Mouse (Mus musculus): Measurements from ENCODE around the gene 1700016D06Rik. TPM values are rescaled to one million over a fixed set of nuclear protein-coding genes. Genes with fewer than 3 reads are reported as not detected.
A peak's percentile ranks its signal among the peaks of the same experiment; 100 is the strongest.

Gene 1700016D06Rik
- polyA plus RNA-seq, 1 experiment from 2014 or later = not detected

DNA sequence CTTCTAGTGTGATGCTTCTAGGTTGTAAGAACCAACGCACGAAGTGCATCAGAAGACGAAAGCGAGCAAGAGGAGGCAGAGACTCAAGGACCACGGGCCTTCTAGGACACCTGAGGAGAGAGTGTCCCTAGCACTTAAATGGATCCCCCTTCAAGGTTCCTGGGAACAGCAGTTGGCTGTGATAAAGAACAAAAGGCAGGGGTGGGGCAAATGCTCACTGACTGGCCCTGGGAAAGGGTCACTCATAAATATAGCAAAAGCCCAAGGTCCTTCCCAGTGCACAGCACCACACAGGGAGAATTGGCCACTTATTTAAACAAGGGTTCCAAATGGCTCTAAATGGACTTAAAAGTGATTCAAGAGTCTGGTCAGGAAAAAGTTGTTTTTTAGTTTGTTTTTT, 71.7 kb downstream of the 1700016D06Rik start:
- Histone ChIP-seq H3K4me2 (ENCODE audit: low read depth, low read length) (no peak overlapping the region), H3K9me3 (ENCODE audit: control insufficient read depth, low read length) (no peaks in the 10 kb centered on the region), H3K4me3 (ENCODE audit: low read length) (no peak overlapping the region), H3K36me3 (ENCODE audit: control insufficient read depth, insufficient read depth, low read length) (peaks cover 16% of the 10 kb centered on the region), H3K27me3 (ENCODE audit: control insufficient read depth, insufficient read depth, low read depth, low read length) (no peaks in the 10 kb centered on the region), H3K27ac (ENCODE audit: low read length) (no peak overlapping the region), H3K4me1 (replicated peaks; ENCODE audit: control insufficient read depth, insufficient read depth, low read length) (peaks cover 26% of the 10 kb centered on the region), H3K9ac (ENCODE audit: low read length) (no peak overlapping the region)
- 84% methylated on average over 5 of the region's 5 CpGs for WGBS
- ATAC-seq (ENCODE audit: low read depth) = no peak

DNA sequence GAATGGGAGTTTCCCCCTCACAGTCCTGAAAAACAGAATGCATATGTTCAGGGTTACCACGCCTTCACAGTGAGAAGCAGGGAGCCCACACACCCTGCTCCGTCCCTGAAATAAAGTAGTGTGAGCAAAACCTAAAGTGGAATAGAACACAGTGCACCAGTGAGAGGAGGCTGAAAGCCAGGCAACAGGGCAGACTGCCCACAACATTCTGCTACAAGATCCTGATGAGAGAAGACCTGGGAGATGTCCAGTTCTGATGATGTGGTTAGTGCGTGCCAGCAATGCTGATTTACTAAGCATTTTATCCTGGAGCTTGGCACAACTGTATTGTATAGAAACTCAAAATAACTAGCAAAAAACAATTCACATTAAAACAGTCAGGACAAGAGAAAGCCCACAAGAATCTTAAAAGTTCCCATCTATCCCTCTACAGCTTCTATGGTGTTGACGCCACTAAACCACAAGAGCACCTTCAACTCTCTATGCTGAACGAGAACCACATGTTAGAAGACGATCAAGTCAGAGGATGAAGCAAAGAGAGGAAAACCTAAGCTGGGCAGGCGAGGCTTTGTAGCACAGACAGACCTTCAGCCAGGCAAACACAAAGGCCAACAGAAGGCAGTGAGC, 72.2 kb downstream of the 1700016D06Rik start:
- 74% methylated on average over 7 of the region's 7 CpGs for WGBS
- Histone ChIP-seq H3K4me2 (ENCODE audit: low read depth, low read length) (no peak overlapping the region), H3K36me3 (ENCODE audit: control insufficient read depth, insufficient read depth, low read length) (peaks cover 16% of the 10 kb centered on the region), H3K27me3 (ENCODE audit: control insufficient read depth, insufficient read depth, low read depth, low read length) (no peaks in the 10 kb centered on the region), H3K4me1 (replicated peaks; ENCODE audit: control insufficient read depth, insufficient read depth, low read length) (peaks cover 20% of the 10 kb centered on the region), H3K4me3 (ENCODE audit: low read length) (no peak overlapping the region), H3K9me3 (ENCODE audit: control insufficient read depth, low read length) (no peaks in the 10 kb centered on the region), H3K27ac (ENCODE audit: low read length) (no peak overlapping the region), H3K9ac (ENCODE audit: low read length) (no peak overlapping the region)
- no peak for ATAC-seq (ENCODE audit: low read depth)

GRCm38 (mm10) chr8:11627717-11628116, 73.1 kb downstream of the 1700016D06Rik start:
- H3K4me1 ChIP-seq (replicated peaks; ENCODE audit: control insufficient read depth, insufficient read depth, low read length) = peaks cover 11% of the 10 kb centered on the region

GRCm38 (mm10) chr8:11625084-11625483, 75.8 kb downstream of the 1700016D06Rik start:
- ATAC-seq (ENCODE audit: low read depth) = peak; percentile 26; the same call in 1 of the 2 replicates
- H3K4me2 ChIP-seq (ENCODE audit: low read depth, low read length) = no peak overlapping the region
- no peak overlapping the region for H3K4me3 ChIP-seq (ENCODE audit: low read length)
- H3K27ac ChIP-seq (ENCODE audit: low read length) = no peak overlapping the region
- no peaks in the 10 kb centered on the region for H3K27me3 ChIP-seq (ENCODE audit: control insufficient read depth, insufficient read depth, low read depth, low read length)
- no peak overlapping the region for H3K9ac ChIP-seq (ENCODE audit: low read length)
- 53% methylated on average over 4 of the region's 4 CpGs for WGBS
- peaks cover 17% of the 10 kb centered on the region for H3K36me3 ChIP-seq (ENCODE audit: control insufficient read depth, insufficient read depth, low read length)
- no peaks in the 10 kb centered on the region for H3K9me3 ChIP-seq (ENCODE audit: control insufficient read depth, low read length)
- H3K4me1 ChIP-seq (replicated peaks; ENCODE audit: control insufficient read depth, insufficient read depth, low read length) = 0 out of 2 replicates have a peak, but pooled peaks cover 3% of the 10 kb centered on the region

More at GRCm38 (mm10) chr8:11627717-11628116, 73.1 kb downstream of the 1700016D06Rik start:
- peaks cover 16% of the 10 kb centered on the region for H3K36me3 ChIP-seq (ENCODE audit: control insufficient read depth, insufficient read depth, low read length)
- no peak overlapping the region for H3K4me3 ChIP-seq (ENCODE audit: low read length)
- 73% methylated on average over 9 of the region's 9 CpGs for WGBS
- no peaks in the 10 kb centered on the region for H3K9me3 ChIP-seq (ENCODE audit: control insufficient read depth, low read length)
- H3K27ac ChIP-seq (ENCODE audit: low read length) = no peak overlapping the region
- no peak overlapping the region for H3K9ac ChIP-seq (ENCODE audit: low read length)
- no peak for ATAC-seq (ENCODE audit: low read depth)
- H3K27me3 ChIP-seq (ENCODE audit: control insufficient read depth, insufficient read depth, low read depth, low read length) = no peaks in the 10 kb centered on the region
- no peak overlapping the region for H3K4me2 ChIP-seq (ENCODE audit: low read depth, low read length)

DNA sequence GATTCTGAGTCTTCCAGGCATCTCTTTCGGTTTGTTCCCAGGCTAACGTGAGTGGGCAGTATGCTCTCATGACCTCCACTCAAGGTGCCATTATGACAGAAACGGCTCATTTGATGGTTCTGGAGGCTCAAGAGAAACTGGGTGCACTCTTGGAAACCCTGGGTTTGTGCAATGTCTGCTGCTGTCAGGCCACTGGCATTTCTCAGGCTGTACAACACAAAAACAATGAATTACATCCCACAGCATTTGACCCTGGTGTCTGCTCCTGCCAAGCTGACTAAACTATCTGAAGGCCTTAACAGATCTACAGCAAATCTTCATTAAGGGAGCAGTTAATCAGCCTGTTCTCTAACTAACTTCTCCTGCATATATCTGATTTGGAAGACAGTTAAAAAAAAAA, 81.8 kb downstream of the 1700016D06Rik start:
- Histone ChIP-seq H3K9me3 (ENCODE audit: control insufficient read depth, low read length) (no peaks in the 10 kb centered on the region), H3K36me3 (ENCODE audit: control insufficient read depth, insufficient read depth, low read length) (peaks cover 43% of the 10 kb centered on the region), H3K4me2 (ENCODE audit: low read depth, low read length) (no peak overlapping the region), H3K4me3 (ENCODE audit: low read length) (no peak overlapping the region), H3K27ac (ENCODE audit: low read length) (no peak overlapping the region), H3K9ac (ENCODE audit: low read length) (no peak overlapping the region), H3K27me3 (ENCODE audit: control insufficient read depth, insufficient read depth, low read depth, low read length) (no peaks in the 10 kb centered on the region), H3K4me1 (replicated peaks; ENCODE audit: control insufficient read depth, insufficient read depth, low read length) (no peaks in the 10 kb centered on the region)
- 84% methylated on average over 3 of the region's 3 CpGs for WGBS
- ATAC-seq (ENCODE audit: low read depth) = no peak

- Histone ChIP-seq H3K36me3 (ENCODE audit: control insufficient read depth, insufficient read depth, low read length) (peaks cover 43% of the 10 kb centered on the region), H3K4me3 (ENCODE audit: low read length) (no peak overlapping the region), H3K4me2 (ENCODE audit: low read depth, low read length) (no peak overlapping the region), H3K4me1 (replicated peaks; ENCODE audit: control insufficient read depth, insufficient read depth, low read length) (no peaks in the 10 kb centered on the region), H3K27ac (ENCODE audit: low read length) (no peak overlapping the region), H3K9ac (ENCODE audit: low read length) (no peak overlapping the region), H3K27me3 (ENCODE audit: control insufficient read depth, insufficient read depth, low read depth, low read length) (no peaks in the 10 kb centered on the region), H3K9me3 (ENCODE audit: control insufficient read depth, low read length) (no peaks in the 10 kb centered on the region)
- 77% methylated on average over 2 of the region's 2 CpGs for WGBS
- no peak for ATAC-seq (ENCODE audit: low read depth)
Observed at GRCm38 (mm10) chr8:11618063-11618462, 82.8 kb downstream of the 1700016D06Rik start.

GRCm38 (mm10) chr8:11616294-11616693, 84.6 kb downstream of the 1700016D06Rik start:
- Histone ChIP-seq H3K4me1 (replicated peaks; ENCODE audit: control insufficient read depth, insufficient read depth, low read length) (no peaks in the 10 kb centered on the region), H3K4me3 (ENCODE audit: low read length) (no peak overlapping the region), H3K9me3 (ENCODE audit: control insufficient read depth, low read length) (no peaks in the 10 kb centered on the region), H3K27me3 (ENCODE audit: control insufficient read depth, insufficient read depth, low read depth, low read length) (no peaks in the 10 kb centered on the region), H3K27ac (ENCODE audit: low read length) (no peak overlapping the region), H3K9ac (ENCODE audit: low read length) (no peak overlapping the region), H3K36me3 (ENCODE audit: control insufficient read depth, insufficient read depth, low read length) (peaks cover 56% of the 10 kb centered on the region), H3K4me2 (ENCODE audit: low read depth, low read length) (no peak overlapping the region)
- WGBS = 4% methylated on average over 1 of the region's 1 CpGs
- peak; percentile 52; the same call in 1 of the 2 replicates for ATAC-seq (ENCODE audit: low read depth)

DNA sequence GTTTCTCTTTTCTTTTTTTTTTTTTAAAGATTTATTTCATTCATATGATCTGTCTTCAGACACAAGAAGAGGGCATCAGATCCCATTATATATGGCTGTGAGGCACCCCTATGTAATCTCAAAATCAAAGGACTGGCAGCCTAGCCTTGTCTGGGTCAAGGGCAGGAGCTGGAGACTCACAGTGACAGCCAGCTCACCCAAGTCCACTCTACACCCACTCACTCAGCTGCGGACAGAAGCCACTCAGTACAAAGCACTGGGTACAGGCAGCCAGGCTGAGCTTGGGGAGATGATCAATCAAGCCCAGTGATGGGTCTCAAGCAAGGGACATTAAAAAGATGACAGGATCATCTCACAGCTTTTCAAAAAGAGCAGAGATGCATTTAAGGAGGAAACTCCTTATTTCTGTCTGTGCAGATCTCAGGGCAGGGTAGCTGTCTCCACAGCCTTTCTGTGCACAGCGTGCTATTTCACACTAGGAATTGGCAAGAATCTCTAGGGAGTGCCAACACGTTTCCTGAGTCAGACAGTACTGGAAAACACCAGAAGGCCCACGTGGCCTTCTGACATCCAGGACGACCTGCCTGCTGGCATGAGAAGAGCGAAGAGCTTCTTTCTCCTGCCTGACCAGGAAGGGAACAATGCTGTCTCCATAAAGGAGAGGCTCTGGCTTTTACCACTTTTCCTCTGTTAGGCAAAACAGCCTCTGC, 86.6 kb downstream of the 1700016D06Rik start:
- Histone ChIP-seq H3K9me3 (ENCODE audit: control insufficient read depth, low read length) (no peaks in the 10 kb centered on the region), H3K27me3 (ENCODE audit: control insufficient read depth, insufficient read depth, low read depth, low read length) (no peaks in the 10 kb centered on the region), H3K4me1 (replicated peaks; ENCODE audit: control insufficient read depth, insufficient read depth, low read length) (no peaks in the 10 kb centered on the region), H3K4me3 (ENCODE audit: low read length) (no peak overlapping the region), H3K27ac (ENCODE audit: low read length) (no peak overlapping the region), H3K4me2 (ENCODE audit: low read depth, low read length) (no peak overlapping the region), H3K36me3 (ENCODE audit: control insufficient read depth, insufficient read depth, low read length) (peaks cover 46% of the 10 kb centered on the region), H3K9ac (ENCODE audit: low read length) (no peak overlapping the region)
- ATAC-seq (ENCODE audit: low read depth) = no peak
- WGBS = 82% methylated on average over 6 of the region's 6 CpGs

DNA sequence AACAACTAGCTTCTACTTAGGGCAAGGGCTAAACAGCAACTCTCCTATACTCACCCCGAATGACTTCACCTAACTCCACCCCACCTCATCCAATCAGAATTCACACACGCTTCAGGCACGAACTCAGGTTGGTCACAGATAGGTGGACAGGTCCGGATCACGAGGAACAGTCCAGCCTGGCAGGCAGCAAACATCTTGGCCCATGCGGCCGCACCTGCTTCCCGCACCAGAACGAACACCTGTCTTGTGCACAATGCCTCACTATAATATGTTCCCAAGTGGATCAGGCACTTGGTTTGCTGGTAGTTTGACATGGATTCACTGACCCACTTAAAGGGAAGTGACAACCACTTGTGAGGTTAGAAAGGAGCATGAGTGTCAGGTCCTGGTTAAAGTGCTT, 92.0 kb downstream of the 1700016D06Rik start:
- no peak overlapping the region for H3K4me2 ChIP-seq (ENCODE audit: low read depth, low read length)
- H3K27me3 ChIP-seq (ENCODE audit: control insufficient read depth, insufficient read depth, low read depth, low read length) = no peaks in the 10 kb centered on the region
- H3K4me1 ChIP-seq (replicated peaks; ENCODE audit: control insufficient read depth, insufficient read depth, low read length) = no peaks in the 10 kb centered on the region
- H3K36me3 ChIP-seq (ENCODE audit: control insufficient read depth, insufficient read depth, low read length) = peaks cover 24% of the 10 kb centered on the region
- no peak for ATAC-seq (ENCODE audit: low read depth)
- H3K27ac ChIP-seq (ENCODE audit: low read length) = no peak overlapping the region
- H3K4me3 ChIP-seq (ENCODE audit: low read length) = no peak overlapping the region
- peaks cover 3% of the 10 kb centered on the region; the same call in 1 of the 2 replicates for H3K9me3 ChIP-seq (ENCODE audit: control insufficient read depth, low read length)
- WGBS = 91% methylated on average over 9 of the region's 9 CpGs
- H3K9ac ChIP-seq (ENCODE audit: low read length) = no peak overlapping the region
